Mouse (Mus musculus) adipocyte (in vitro differentiated cells): Measurements from ENCODE around the gene Il21r.

Source experiments
- DNase-seq: peaks from one replicate; pipeline ENCODE4 v3.0.0-alpha.2; 2016; ENCODE audit warnings: low spot score

Gene Il21r

DNA sequence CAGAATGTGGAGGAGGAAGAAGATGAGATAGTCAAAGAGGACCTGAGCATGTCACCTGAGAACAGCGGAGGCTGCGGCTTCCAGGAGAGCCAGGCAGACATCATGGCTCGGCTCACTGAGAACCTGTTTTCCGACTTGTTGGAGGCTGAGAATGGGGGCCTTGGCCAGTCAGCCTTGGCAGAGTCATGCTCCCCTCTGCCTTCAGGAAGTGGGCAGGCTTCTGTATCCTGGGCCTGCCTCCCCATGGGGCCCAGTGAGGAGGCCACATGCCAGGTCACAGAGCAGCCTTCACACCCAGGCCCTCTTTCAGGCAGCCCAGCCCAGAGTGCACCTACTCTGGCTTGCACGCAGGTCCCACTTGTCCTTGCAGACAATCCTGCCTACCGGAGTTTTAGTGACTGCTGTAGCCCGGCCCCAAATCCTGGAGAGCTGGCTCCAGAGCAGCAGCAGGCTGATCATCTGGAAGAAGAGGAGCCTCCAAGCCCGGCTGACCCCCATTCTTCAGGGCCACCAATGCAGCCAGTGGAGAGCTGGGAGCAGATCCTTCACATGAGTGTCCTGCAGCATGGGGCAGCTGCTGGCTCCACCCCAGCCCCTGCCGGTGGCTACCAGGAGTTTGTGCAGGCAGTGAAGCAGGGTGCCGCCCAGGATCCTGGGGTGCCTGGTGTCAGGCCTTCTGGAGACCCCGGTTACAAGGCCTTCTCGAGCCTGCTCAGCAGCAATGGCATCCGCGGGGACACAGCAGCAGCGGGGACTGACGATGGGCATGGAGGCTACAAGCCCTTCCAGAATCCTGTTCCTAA, 27.3 kb upstream of the Il21r start:
- no peak for DNase-seq

- DNase-seq: peak; percentile 81
Observed at GRCm38 (mm10) chr7:125576982-125577381, 26.2 kb upstream of the Il21r start.

GRCm38 (mm10) chr7:125577486-125578088, 25.6 kb upstream of the Il21r start:
- no peak for DNase-seq

DNA sequence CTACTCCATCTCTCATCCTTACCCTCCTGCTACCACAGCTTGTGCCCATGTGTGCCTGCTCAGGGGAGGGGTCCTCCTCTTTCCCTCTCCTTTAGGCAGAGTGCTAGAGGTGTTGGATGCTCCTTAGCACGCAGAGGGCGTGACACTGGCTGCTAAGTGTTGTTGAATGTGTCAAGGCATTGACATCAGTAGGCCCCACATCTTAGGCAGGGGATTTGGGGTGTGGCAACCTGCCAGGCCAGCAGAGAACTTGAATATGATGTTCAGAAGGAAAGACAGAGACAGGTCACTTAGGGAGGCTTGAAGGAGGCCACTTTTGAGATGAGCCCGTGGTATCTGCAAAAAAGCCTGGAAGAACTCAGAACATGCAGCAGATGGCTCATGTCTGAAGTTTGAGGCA, 25.1 kb upstream of the Il21r start:
- DNase-seq: no peak

GRCm38 (mm10) chr7:125579545-125580219, 23.5 kb upstream of the Il21r start:
- no peak for DNase-seq

- no peak for DNase-seq
Observed at GRCm38 (mm10) chr7:125580220-125580549, 23.0 kb upstream of the Il21r start.

DNA sequence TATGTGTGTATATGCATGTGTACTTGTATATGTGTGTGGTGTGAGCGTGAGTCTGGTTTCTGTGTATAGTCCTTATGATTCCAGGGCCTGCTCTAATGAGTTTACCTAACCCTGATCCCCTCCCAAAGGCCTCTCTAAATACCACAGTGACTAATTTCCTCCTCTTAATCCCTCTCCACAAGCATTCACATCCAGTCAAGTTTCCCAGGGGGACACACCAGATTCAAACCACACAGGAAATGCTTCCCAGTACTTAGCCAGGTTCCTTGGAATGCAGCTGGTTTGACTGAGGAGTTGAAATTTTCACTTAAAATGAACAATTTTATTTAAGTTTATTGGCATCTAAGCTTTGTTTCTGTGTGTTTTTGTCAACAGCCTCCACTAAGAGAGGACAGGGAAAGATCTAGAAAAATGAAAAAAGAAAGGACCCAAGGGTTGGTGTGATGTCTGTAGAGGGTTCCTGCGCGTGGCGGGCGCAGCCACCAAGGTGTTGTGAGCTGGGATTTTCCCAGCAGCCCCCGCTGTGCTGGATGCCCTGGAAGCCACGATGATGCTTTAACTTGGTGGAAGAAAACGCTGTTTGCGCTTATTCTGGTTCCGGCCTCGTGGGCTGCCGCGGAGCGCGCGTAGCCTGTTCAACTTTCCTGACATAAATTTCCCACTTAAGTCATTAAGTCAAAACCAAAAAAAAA, 22.5 kb upstream of the Il21r start:
- DNase-seq: no peak

GRCm38 (mm10) chr7:125581317-125581672, 21.9 kb upstream of the Il21r start:
- DNase-seq: peak; percentile 67

DNA sequence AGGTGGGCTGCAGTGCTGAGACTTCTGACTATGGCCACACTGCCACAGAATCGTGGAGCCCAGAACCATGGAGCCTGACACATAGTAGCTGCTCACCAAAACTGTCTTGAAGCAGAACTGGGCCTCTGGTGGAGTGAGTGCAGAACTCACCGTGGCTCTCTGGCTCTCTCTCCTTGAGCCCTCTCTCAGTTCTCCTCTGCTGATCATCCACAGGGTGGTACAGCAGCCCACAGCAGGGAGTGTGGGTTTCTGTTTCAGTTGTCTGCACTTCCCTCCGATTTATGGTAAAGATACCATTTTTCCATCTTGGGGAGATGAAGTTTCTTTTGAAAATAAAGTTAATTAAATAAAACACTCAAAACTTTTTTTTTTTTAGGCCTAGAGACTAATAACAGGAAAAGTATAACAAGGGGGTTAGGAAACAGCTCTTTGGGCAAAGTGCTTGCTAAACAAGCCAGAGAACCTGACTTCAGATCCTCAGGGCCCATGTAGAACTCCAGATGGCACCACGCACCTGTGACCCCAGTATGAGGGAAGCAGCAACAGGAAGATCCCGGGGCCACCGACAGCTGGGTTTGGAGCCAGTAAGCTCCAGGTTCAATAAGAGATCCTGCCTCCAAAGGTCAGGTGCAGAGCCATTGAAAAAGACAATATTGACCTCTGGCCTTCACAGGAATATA, 19.8 kb upstream of the Il21r start:
- no peak for DNase-seq

GRCm38 (mm10) chr7:125584005-125584369, 19.2 kb upstream of the Il21r start:
- no peak for DNase-seq

- DNase-seq: no peak
Observed at GRCm38 (mm10) chr7:125586355-125586754, 16.9 kb upstream of the Il21r start.

GRCm38 (mm10) chr7:125588721-125589120, 14.5 kb upstream of the Il21r start:
- no peak for DNase-seq

- no peak for DNase-seq
Observed at GRCm38 (mm10) chr7:125589896-125590295, 13.3 kb upstream of the Il21r start.

DNA sequence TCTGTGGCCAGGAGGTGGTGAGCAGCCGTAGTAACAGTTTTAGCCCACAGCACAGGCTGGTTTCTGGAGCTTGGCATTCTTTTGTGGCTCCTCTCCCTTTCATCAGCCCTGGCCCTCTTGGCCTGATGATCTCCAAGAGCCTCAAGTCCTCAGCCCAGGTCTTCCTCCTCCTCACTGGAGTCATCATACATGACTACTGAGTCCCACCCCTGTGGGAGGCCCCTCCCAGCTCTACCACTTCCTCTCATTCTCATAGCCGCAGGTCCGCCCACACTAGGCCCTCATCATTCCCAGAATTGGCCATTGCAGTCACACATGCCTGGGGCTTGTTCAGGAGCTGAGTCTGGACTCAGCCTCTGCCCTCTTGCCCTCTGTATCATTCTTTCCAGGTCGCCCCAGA, 9.4 kb upstream of the Il21r start:
- no peak for DNase-seq

GRCm38 (mm10) chr7:125596406-125596805, 6.8 kb upstream of the Il21r start:
- peak; percentile 42 for DNase-seq

- DNase-seq: no peak
Observed at GRCm38 (mm10) chr7:125597083-125597482, 6.1 kb upstream of the Il21r start.

- DNase-seq: no peak
Observed at GRCm38 (mm10) chr7:125597516-125598347, 5.5 kb upstream of the Il21r start.

DNA sequence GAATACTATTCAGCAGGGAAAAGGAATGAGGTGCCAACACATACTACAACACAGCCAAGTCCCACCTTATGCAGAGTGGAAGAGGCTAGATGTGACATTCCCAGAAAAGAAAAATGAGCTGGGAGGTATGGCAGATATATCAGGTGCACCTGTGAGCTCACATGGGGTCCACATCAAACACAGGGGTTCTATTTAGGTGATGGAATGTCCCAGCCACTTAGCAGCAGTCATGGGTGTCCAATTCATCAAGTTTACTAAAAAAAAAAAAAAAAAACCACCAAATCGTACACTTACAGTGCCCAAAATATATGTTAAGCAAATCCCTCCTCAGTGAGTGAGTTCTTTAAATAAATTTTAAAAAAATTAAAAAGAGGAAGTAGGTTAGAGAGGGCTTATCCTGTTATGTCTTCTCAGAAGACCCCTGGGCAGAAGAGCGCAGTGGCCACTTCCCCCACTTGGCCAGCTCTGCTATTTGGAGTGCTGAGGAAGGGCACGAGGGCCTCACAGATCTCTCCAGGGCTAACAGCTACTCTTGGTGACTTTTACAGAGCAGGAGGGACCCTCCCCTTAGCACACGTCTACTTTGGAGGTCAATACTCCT, 3.8 kb upstream of the Il21r start:
- DNase-seq: no peak

DNA sequence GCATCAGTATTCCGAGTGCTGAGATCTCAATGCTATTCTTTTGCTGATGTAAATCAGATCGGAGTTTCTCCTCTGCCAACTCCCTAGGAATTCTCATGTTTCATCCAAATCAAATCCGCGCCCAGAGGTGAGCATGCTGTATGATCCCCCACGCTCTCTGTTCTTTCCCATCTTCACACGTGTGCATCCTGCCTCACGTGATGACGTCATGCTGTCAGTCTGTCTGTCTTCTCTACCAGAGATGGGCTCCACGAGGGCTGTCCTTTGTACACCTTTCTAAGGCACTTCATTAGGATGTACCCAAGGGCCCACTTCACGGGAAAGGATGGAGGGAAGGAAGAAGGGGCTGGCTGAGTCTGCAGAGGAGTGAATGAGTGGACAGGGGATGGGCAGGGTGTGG, 3.1 kb upstream of the Il21r start:
- DNase-seq: no peak

DNA sequence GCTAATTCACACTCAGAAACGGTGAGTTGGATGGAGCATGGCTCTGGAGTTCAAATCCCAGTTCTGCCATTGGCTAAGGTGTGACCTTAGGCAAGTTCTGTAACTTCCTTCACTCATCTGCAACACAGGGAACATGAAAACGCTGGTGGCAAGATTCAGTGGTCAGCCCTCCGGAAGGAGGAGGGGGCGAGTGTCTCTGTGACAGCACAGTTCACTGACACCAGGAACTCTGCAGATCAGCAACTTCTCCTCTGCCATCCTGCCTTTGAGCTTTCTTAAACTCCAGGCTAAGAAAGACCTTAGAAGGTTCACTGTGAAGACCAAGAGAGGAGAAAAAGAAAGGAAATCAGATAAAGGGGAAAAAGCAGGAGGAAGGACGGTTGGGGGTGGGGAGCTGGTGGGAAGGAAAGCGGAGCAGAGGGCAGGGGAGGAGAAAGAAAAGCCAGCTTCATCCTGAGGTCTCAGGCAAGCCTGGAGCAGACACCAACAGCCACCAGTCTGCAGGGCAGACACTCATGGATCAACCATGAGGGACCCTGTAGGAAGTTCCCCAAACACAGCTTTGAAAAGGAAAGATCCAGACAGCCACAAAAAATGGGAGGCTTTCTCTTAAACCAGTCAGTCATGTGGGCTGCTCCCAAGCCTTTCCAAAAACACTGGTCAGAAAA, 2.5 kb upstream of the Il21r start:
- no peak for DNase-seq
